Mouse (Mus musculus): Measurements from ENCODE around the gene Wbp1l. TPM values are rescaled to one million over a fixed set of nuclear protein-coding genes. Genes with fewer than 3 reads are reported as not detected.

Gene Wbp1l
- total RNA-seq, 4 experiments from 2014 or later, result 149 to 232 (median 189) TPM

- DNase-seq, result no peak
Measured at GRCm38 (mm10) chr19:46706540-46707295, 107.8 kb downstream of the Wbp1l start.

Other genes starting within 250 kb of the Wbp1l start
- 1 to 10 TPM; 1.1 to 2.4 (median 1.5) TPM for gene 2310034G01Rik, start 248.8 kb upstream of the Wbp1l start, total RNA-seq (2022)
- 100 to 1,000 TPM; 103 to 132 (median 122) TPM for gene Actr1a, start 203.3 kb upstream of the Wbp1l start, total RNA-seq (2022)
- gene Sufu, start 202.2 kb upstream of the Wbp1l start, total RNA-seq (2022), result 10 to 100 TPM; 21.6 to 37.0 (median 26.7) TPM
- 10 to 100 TPM; 46.6 to 69.0 (median 59.4) TPM for gene Trim8, start 97.4 kb upstream of the Wbp1l start, total RNA-seq (2022)
- 10 to 100 TPM; 39.0 to 81.8 (median 61.0) TPM for gene Arl3, start 25.9 kb upstream of the Wbp1l start, total RNA-seq (2022)
- 10 to 100 TPM in 3 of 4 experiments, 1 to 10 TPM in 1; 7.0 to 16.4 (median 12.0) TPM for gene Sfxn2, start 25.7 kb upstream of the Wbp1l start, total RNA-seq (2022)
- gene Cyp17a1, start 74.1 kb downstream of the Wbp1l start, total RNA-seq (2022), result 1 to 10 TPM; 1.7 to 3.9 (median 3.1) TPM
- gene Borcs7, start 90.8 kb downstream of the Wbp1l start, total RNA-seq (2022), result 10 to 100 TPM; 14.9 to 18.6 (median 17.1) TPM
- 100 to 1,000 TPM; 111 to 133 (median 121) TPM for gene As3mt, start 108.4 kb downstream of the Wbp1l start, total RNA-seq (2022)
- gene Cnnm2, start 162.5 kb downstream of the Wbp1l start, total RNA-seq (2022), result 10 to 100 TPM; 27.6 to 45.6 (median 37.6) TPM